Mouse (Mus musculus): ENCODE data around the gene Tex44. TPM values are rescaled to one million over a fixed set of nuclear protein-coding genes. Genes with fewer than 3 reads are reported as not detected.

The Tex44 gene
- total RNA-seq (2014; fragmentation: Nextera tagmentation) = not detected in 2 replicates
- total RNA-seq (2017) = 0.16 and 0.17 TPM in 2 replicates
- polyA plus RNA-seq (2012) = not detected in 2 replicates

DNA sequence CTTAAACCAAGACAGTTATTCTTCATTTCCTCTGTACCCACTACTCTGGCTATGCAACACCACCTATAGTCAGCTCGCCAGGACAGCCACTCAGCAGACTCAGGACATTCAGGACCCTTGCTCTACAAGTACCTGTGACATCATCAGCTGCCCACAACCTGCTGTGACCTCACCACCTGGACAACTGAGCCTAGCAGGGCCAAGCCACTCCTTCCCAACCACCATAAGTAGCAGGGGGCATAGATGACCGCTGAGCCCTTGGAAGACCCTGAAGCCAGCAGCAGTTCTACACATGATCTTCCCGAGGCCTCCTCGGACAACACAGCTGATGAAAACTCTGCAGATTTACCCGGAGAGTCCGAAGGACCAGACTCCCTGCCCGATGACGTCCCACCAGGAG, at the start of gene Tex44, which contains the start of gene Nmur1:
TSS of gene Tex44 (plus strand) at position 202 of the 400 bp plus-strand sequence.
TSS of gene Nmur1 (minus strand) at position 101 of the 400 bp plus-strand sequence.
- DNase-seq (ENCODE audit: low spot score) = no peak
- Histone ChIP-seq H3K27me3 (ENCODE audit: insufficient read depth, low read length) (peaks cover 50% of the 10 kb centered on the region), H3K36me3 (replicated peaks) (no peaks in the 10 kb centered on the region), H3K4me1 (ENCODE audit: insufficient read depth, low read depth, low read length) (peaks cover 6% of the 10 kb centered on the region; the same call in 1 of the 2 replicates), H3K4me3 (ENCODE audit: low read depth, low read length) (no peak within 1 kb of the TSS), H3K9me3 (replicated peaks) (no peaks in the 10 kb centered on the region)
- no peak for ATAC-seq (ENCODE audit: extremely low read depth, insufficient number of reproducible peaks, low FRiP score, poor library complexity, severe bottlenecking)
- TF ChIP-seq TAL1 (conservative IDR thresholded peaks at IDR 0.05; ENCODE audit: low read depth, low read length) (no peak), CTCF (IDR thresholded peaks at IDR 0.05; ENCODE audit: low read depth, low read length) (no peak), GATA2 (IDR thresholded peaks at IDR 0.05; ENCODE audit: borderline replicate concordance, low read depth, low read length) (no peak), POLR2AphosphoS5 (IDR thresholded peaks at IDR 0.05; ENCODE audit: insufficient replicate concordance, low read depth, low read length) (no peak), GATA1 (IDR thresholded peaks at IDR 0.05; ENCODE audit: borderline replicate concordance, low read length) (no peak)

DNA sequence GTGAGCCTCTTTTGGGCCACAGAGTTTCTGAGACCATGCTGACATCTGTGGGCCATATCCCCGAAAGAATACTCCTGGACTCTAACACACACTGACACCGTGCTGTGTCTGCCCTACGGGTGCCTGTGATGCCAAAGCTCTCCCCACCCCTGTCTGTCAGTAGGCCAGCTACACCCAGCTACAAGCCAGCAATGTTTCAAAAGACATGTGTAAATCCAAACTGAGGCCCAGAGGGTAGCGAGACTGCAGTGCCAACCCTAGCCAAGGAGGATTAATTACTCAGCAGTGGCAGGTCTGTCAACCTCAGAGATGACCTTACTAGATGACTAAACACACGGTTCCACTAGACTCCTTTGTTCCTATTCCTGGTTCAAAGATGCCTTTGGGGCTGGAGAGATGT, 49.8 kb upstream of the Tex44 start:
- Histone ChIP-seq H3K36me3 (replicated peaks) (peaks cover 10% of the 10 kb centered on the region), H3K27me3 (ENCODE audit: insufficient read depth, low read length) (peaks cover 36% of the 10 kb centered on the region), H3K9me3 (replicated peaks) (no peaks in the 10 kb centered on the region), H3K4me1 (ENCODE audit: insufficient read depth, low read depth, low read length) (peaks cover 7% of the 10 kb centered on the region), H3K4me3 (ENCODE audit: low read depth, low read length) (no peak overlapping the region)
- TF ChIP-seq POLR2AphosphoS5 (IDR thresholded peaks at IDR 0.05; ENCODE audit: insufficient replicate concordance, low read depth, low read length) (no peak), GATA1 (IDR thresholded peaks at IDR 0.05; ENCODE audit: borderline replicate concordance, low read length) (no peak), TAL1 (conservative IDR thresholded peaks at IDR 0.05; ENCODE audit: low read depth, low read length) (no peak), CTCF (IDR thresholded peaks at IDR 0.05; ENCODE audit: low read depth, low read length) (no peak), GATA2 (IDR thresholded peaks at IDR 0.05; ENCODE audit: borderline replicate concordance, low read depth, low read length) (no peak)
- ATAC-seq (ENCODE audit: extremely low read depth, insufficient number of reproducible peaks, low FRiP score, poor library complexity, severe bottlenecking) (no peak), DNase-seq (ENCODE audit: low spot score) (no peak)

DNA sequence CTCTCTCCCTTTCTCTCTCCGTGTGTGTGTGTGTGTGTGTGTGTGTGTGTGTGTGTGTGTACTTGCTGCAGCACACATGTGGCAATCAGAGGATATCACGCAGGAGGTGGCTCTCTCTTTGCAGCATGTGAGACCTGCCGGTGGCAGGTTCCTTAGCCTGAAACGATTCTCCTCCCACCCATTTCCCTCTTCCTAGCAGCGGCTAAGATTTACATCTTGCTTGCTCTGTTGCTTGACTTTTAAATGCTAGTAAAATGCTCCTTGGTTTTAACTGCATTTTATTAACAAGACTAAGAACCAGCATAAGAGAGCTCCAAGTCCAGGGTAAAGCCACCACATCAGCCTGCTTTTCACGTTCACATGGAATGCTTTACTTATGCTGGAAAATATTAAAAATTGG, 47.5 kb upstream of the Tex44 start:
- Histone ChIP-seq H3K4me3 (ENCODE audit: low read depth, low read length) (no peak overlapping the region), H3K36me3 (replicated peaks) (no peaks in the 10 kb centered on the region), H3K27me3 (ENCODE audit: insufficient read depth, low read length) (peaks cover 48% of the 10 kb centered on the region), H3K4me1 (ENCODE audit: insufficient read depth, low read depth, low read length) (peaks cover 7% of the 10 kb centered on the region), H3K9me3 (replicated peaks) (no peaks in the 10 kb centered on the region)
- DNase-seq (ENCODE audit: low spot score) = no peak
- ATAC-seq (ENCODE audit: extremely low read depth, insufficient number of reproducible peaks, low FRiP score, poor library complexity, severe bottlenecking) = no peak
- no peak for TF ChIP-seq GATA2 (IDR thresholded peaks at IDR 0.05; ENCODE audit: borderline replicate concordance, low read depth, low read length)
- no peak for TF ChIP-seq GATA1 (IDR thresholded peaks at IDR 0.05; ENCODE audit: borderline replicate concordance, low read length)
- TF ChIP-seq CTCF (IDR thresholded peaks at IDR 0.05; ENCODE audit: low read depth, low read length) = no peak
- no peak for TF ChIP-seq TAL1 (conservative IDR thresholded peaks at IDR 0.05; ENCODE audit: low read depth, low read length)

DNA sequence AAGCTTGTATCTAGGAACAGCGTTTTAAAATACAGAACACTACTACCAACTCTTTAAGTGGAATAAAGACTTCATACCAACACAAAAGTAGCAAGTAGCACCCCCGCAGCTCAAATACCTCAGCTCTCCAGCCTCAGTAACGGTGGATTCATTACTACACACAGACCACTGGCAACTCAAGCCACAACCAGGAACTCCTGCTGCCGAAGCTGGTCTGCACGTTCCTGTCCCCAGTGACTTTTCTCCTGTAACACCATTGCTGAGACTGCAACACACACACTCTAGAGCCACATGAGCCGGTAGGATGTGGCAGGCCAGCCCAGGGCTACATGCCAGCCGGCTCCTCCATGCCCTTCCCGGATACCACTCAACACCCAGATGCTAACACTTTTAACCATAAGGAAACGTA, 47.0 kb upstream of the Tex44 start:
- ATAC-seq (ENCODE audit: extremely low read depth, insufficient number of reproducible peaks, low FRiP score, poor library complexity, severe bottlenecking) (no peak), DNase-seq (ENCODE audit: low spot score) (no peak)
- Histone ChIP-seq H3K4me3 (ENCODE audit: low read depth, low read length) (no peak overlapping the region), H3K4me1 (ENCODE audit: insufficient read depth, low read depth, low read length) (peaks cover 7% of the 10 kb centered on the region), H3K27me3 (ENCODE audit: insufficient read depth, low read length) (peaks cover 49% of the 10 kb centered on the region), H3K36me3 (replicated peaks) (no peaks in the 10 kb centered on the region), H3K9me3 (replicated peaks) (no peaks in the 10 kb centered on the region)
- TF ChIP-seq TAL1 (conservative IDR thresholded peaks at IDR 0.05; ENCODE audit: low read depth, low read length) (no peak), GATA2 (IDR thresholded peaks at IDR 0.05; ENCODE audit: borderline replicate concordance, low read depth, low read length) (no peak), POLR2AphosphoS5 (IDR thresholded peaks at IDR 0.05; ENCODE audit: insufficient replicate concordance, low read depth, low read length) (no peak), GATA1 (IDR thresholded peaks at IDR 0.05; ENCODE audit: borderline replicate concordance, low read length) (no peak), CTCF (IDR thresholded peaks at IDR 0.05; ENCODE audit: low read depth, low read length) (no peak)

DNA sequence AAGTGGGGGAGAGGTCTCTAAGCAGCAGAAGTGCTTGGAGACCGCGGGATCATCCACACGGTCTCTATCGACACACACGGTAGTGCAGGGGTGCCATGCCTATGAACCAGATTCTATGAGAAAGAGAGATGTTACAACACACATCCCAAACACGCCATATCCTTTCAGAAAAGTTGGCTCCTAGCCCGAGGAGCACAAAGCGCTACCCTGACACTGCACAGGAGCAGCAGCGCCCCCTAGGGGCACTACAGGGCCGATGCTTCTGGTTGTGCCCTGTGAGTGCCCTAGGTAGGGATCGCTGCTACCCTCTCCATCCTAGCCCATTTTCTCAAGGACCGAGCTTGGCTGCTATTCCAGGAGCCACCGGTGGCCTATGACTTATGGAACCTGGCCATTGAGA, 45.1 kb upstream of the Tex44 start:
- no peak for TF ChIP-seq GATA1 (IDR thresholded peaks at IDR 0.05; ENCODE audit: borderline replicate concordance, low read length)
- peak; percentile 97 for TF ChIP-seq CTCF (IDR thresholded peaks at IDR 0.05; ENCODE audit: low read depth, low read length)
- TF ChIP-seq GATA2 (IDR thresholded peaks at IDR 0.05; ENCODE audit: borderline replicate concordance, low read depth, low read length) = no peak
- no peak for TF ChIP-seq TAL1 (conservative IDR thresholded peaks at IDR 0.05; ENCODE audit: low read depth, low read length)
- DNase-seq (ENCODE audit: low spot score) (peak; percentile 58), ATAC-seq (ENCODE audit: extremely low read depth, insufficient number of reproducible peaks, low FRiP score, poor library complexity, severe bottlenecking) (no peak)
- no peaks in the 10 kb centered on the region for H3K9me3 ChIP-seq (replicated peaks)
- peaks cover 66% of the 10 kb centered on the region for H3K27me3 ChIP-seq (ENCODE audit: insufficient read depth, low read length)
- H3K4me3 ChIP-seq (ENCODE audit: low read depth, low read length) = no peak overlapping the region
- H3K36me3 ChIP-seq (replicated peaks) = no peaks in the 10 kb centered on the region
- H3K4me1 ChIP-seq (ENCODE audit: insufficient read depth, low read depth, low read length) = peaks cover 7% of the 10 kb centered on the region

DNA sequence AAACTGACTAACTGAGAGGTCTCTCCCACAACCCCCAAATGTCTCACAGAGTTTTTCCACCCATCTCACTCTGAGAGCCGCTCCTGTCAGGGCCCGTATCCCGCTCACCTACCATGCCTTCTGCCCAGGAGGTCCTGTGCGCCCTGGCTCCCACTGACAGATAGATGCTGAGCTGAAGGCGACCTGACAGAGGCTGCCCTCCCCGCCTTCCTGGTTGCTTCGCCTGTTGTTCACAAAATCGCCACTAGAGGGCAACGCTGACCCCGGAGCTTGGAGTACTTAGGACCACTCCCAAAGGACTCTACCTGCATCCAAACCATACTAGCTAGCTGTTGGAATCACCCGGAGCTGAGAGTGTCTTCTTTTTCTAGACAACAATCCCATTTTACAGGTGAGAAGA, 36.9 kb upstream of the Tex44 start:
- no peak overlapping the region for H3K4me3 ChIP-seq (ENCODE audit: low read depth, low read length)
- H3K27me3 ChIP-seq (ENCODE audit: insufficient read depth, low read length) = peaks cover 60% of the 10 kb centered on the region
- DNase-seq (ENCODE audit: low spot score) = peak; percentile 60
- H3K36me3 ChIP-seq (replicated peaks) = no peaks in the 10 kb centered on the region
- peak; percentile 54; the same call in 1 of the 2 replicates for ATAC-seq (ENCODE audit: extremely low read depth, insufficient number of reproducible peaks, low FRiP score, poor library complexity, severe bottlenecking)
- peaks cover 33% of the 10 kb centered on the region for H3K4me1 ChIP-seq (ENCODE audit: insufficient read depth, low read depth, low read length)
- H3K9me3 ChIP-seq (replicated peaks) = no peaks in the 10 kb centered on the region
- TF ChIP-seq GATA1 (IDR thresholded peaks at IDR 0.05; ENCODE audit: borderline replicate concordance, low read length) (no peak), CTCF (IDR thresholded peaks at IDR 0.05; ENCODE audit: low read depth, low read length) (peak; percentile 98)
